Mouse (Mus musculus): ENCODE data around the gene 4930453N24Rik. TPM values are rescaled to one million over a fixed set of nuclear protein-coding genes. Genes with fewer than 3 reads are reported as not detected.
A peak's percentile ranks its signal among the peaks of the same experiment; 100 is the strongest.

Gene 4930453N24Rik
- polyA plus RNA-seq, 1 experiment, result 15.8 TPM

DNA sequence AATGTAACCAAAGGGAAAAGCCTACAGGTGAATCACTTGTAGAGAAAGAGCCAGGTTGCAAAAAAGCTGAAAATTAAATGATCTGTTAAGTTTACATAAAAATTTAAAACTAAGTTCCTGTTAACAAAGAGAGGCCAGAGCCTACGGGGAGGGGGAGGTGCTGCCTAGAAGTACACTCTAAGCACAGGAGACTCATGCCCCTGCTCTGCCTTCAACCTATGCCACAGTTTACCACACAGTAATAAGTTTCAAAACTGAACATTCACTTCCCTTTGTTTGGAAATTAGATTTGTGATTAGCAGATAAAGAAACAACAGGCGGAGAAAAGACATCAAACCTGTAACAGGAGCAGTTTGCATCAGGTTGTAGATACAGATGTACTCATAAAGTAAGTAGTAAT is 23.8 kb upstream of the 4930453N24Rik start:
- peaks cover 3% of the 10 kb centered on the region for H3K79me2 ChIP-seq (ENCODE audit: control insufficient read depth, insufficient read depth)
- no peak for TF ChIP-seq FOSL1 (IDR thresholded peaks at IDR 0.05; ENCODE audit: insufficient read depth, low read length, poor library complexity, severe bottlenecking)
- TF ChIP-seq CTCF (IDR thresholded peaks at IDR 0.05; ENCODE audit: control insufficient read depth, insufficient read depth, insufficient read length), result no peak
- no peaks in the 10 kb centered on the region for H3K36me3 ChIP-seq (ENCODE audit: control insufficient read depth, insufficient read depth)
- no peak overlapping the region for H3ac ChIP-seq (ENCODE audit: control insufficient read depth, insufficient read length, low read depth)
- H3K79me3 ChIP-seq (ENCODE audit: low read depth), result peaks cover 4% of the 10 kb centered on the region
- no peak overlapping the region for H3K4me3 ChIP-seq (ENCODE audit: insufficient read depth, poor library complexity, severe bottlenecking)
- no peaks in the 10 kb centered on the region for H3K27me3 ChIP-seq (ENCODE audit: control insufficient read depth, insufficient read depth, insufficient read length)

- no peaks in the 10 kb centered on the region for H3K79me3 ChIP-seq (ENCODE audit: low read depth)
- TF ChIP-seq MYOD1 (IDR thresholded peaks at IDR 0.05; ENCODE audit: control insufficient read depth, insufficient read length, low read depth) (no peak), MAX (IDR thresholded peaks at IDR 0.05) (no peak), CTCF (IDR thresholded peaks at IDR 0.05; ENCODE audit: control insufficient read depth, insufficient read depth, insufficient read length) (no peak), MYOG (IDR thresholded peaks at IDR 0.05; ENCODE audit: control insufficient read depth, extremely low read depth, insufficient read length) (no peak), USF1 (IDR thresholded peaks at IDR 0.05; ENCODE audit: low read depth) (no peak), FOSL1 (IDR thresholded peaks at IDR 0.05; ENCODE audit: insufficient read depth, low read length, poor library complexity, severe bottlenecking) (no peak), CEBPB (IDR thresholded peaks at IDR 0.05; ENCODE audit: low read depth) (no peak)
- H3K4me3 ChIP-seq (ENCODE audit: insufficient read depth, poor library complexity, severe bottlenecking), result no peak overlapping the region
- H3K36me3 ChIP-seq (ENCODE audit: control insufficient read depth, insufficient read depth), result peaks cover 18% of the 10 kb centered on the region
- H3ac ChIP-seq (ENCODE audit: control insufficient read depth, insufficient read length, low read depth), result no peak overlapping the region
- H3K79me2 ChIP-seq (ENCODE audit: control insufficient read depth, insufficient read depth), result no peaks in the 10 kb centered on the region
- no peaks in the 10 kb centered on the region for H3K27me3 ChIP-seq (ENCODE audit: control insufficient read depth, insufficient read depth, insufficient read length)
Observed at GRCm38 (mm10) chr16:64789706-64790105, 18.7 kb upstream of the 4930453N24Rik start.

DNA sequence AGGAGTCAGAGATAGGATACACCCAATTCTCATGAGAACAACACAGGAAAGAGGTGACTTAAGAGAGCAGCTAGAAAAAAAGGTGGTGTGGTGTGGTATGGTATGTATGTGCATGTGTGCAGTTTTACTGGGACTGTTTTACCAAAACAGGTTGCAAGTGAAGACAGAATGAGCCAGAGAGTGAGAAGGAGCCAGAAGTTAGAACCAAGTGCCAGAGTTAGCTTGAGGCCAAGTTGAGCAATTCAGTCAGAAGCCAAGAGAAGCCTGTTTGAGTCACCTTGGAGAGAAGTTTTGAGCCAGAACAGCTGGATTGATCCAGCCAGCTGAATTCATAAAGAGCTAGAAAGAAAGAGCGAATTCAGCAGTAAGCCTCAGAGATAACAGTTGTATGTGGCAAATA is 4.6 kb upstream of the 4930453N24Rik start:
- H3K36me3 ChIP-seq (ENCODE audit: control insufficient read depth, insufficient read depth), result no peaks in the 10 kb centered on the region
- H3K27me3 ChIP-seq (ENCODE audit: control insufficient read depth, insufficient read depth, insufficient read length), result no peaks in the 10 kb centered on the region
- H3K79me2 ChIP-seq (ENCODE audit: control insufficient read depth, insufficient read depth), result peaks cover 3% of the 10 kb centered on the region
- H3ac ChIP-seq (ENCODE audit: control insufficient read depth, insufficient read length, low read depth), result no peak overlapping the region
- TF ChIP-seq MYOD1 (IDR thresholded peaks at IDR 0.05; ENCODE audit: control insufficient read depth, insufficient read length, low read depth), result no peak
- TF ChIP-seq MAX (IDR thresholded peaks at IDR 0.05), result no peak
- TF ChIP-seq CTCF (IDR thresholded peaks at IDR 0.05; ENCODE audit: control insufficient read depth, insufficient read depth, insufficient read length), result no peak
- TF ChIP-seq FOSL1 (IDR thresholded peaks at IDR 0.05; ENCODE audit: insufficient read depth, low read length, poor library complexity, severe bottlenecking), result no peak
- TF ChIP-seq USF1 (IDR thresholded peaks at IDR 0.05; ENCODE audit: low read depth), result no peak
- TF ChIP-seq CEBPB (IDR thresholded peaks at IDR 0.05; ENCODE audit: low read depth), result no peak
- TF ChIP-seq MYOG (IDR thresholded peaks at IDR 0.05; ENCODE audit: control insufficient read depth, extremely low read depth, insufficient read length), result no peak
- H3K4me3 ChIP-seq (ENCODE audit: insufficient read depth, poor library complexity, severe bottlenecking), result no peak overlapping the region
- peaks cover under 1% of the 10 kb centered on the region for H3K79me3 ChIP-seq (ENCODE audit: low read depth)

DNA sequence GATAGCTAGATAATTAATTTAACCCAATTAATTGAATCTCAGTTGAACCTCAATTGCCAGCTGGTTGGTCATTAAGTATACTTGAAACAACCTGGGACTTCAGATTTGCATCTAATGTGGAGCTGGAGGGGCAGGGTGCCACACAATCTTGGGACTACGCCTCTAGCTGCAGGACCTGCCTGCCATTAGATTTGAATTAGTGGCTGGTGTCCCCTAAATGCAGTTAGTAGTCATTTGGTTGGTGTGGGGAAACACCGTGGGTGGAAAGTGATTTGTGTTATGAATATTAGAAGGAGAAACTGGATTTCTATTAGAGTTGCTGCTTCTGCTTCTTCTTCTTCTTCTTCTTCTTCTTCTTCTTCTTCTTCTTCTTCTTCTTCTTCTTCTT is 464 bp upstream of the 4930453N24Rik start:
- no peak overlapping the region for H3ac ChIP-seq (ENCODE audit: control insufficient read depth, insufficient read length, low read depth)
- no peak for TF ChIP-seq CEBPB (IDR thresholded peaks at IDR 0.05; ENCODE audit: low read depth)
- no peak for TF ChIP-seq CTCF (IDR thresholded peaks at IDR 0.05; ENCODE audit: control insufficient read depth, insufficient read depth, insufficient read length)
- no peak for TF ChIP-seq MYOG (IDR thresholded peaks at IDR 0.05; ENCODE audit: control insufficient read depth, extremely low read depth, insufficient read length)
- no peak for TF ChIP-seq USF1 (IDR thresholded peaks at IDR 0.05; ENCODE audit: low read depth)
- H3K36me3 ChIP-seq (ENCODE audit: control insufficient read depth, insufficient read depth), result peaks cover 23% of the 10 kb centered on the region
- H3K27me3 ChIP-seq (ENCODE audit: control insufficient read depth, insufficient read depth, insufficient read length), result no peaks in the 10 kb centered on the region
- H3K79me3 ChIP-seq (ENCODE audit: low read depth), result peaks cover 22% of the 10 kb centered on the region
- H3K4me3 ChIP-seq (ENCODE audit: insufficient read depth, poor library complexity, severe bottlenecking), result peak overlapping the region; percentile 78
- H3K79me2 ChIP-seq (ENCODE audit: control insufficient read depth, insufficient read depth), result peaks cover 34% of the 10 kb centered on the region

DNA sequence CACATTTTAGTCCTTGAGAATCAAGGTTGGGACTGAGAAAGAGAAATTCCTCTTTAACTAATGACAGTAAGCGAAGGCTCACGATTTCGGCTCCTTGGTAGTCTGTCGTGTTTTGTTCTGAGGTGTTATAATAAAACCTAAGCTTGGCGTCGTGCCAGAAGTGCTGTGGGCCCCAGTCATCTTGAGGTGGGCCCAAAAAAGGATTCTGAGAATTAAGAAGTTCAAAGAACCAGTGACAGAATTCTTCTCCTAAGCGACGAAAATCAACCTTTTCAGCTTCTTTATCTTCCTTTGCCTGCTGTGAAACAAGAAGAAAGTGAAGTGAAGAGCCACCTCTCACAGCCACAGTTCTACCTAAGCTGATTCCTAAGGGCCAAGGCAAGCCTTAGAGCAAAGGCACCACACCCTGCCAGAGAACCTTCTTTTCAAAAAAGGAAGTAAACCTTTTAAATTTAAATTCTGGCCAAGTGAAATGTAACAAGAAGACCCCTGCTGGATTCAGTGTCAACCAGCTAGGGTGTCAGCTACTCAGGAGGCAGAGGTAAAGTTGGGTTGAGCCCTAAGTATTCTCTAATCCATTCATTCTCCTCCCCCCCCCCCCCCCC is 4.2 kb downstream of the 4930453N24Rik start:
- Histone ChIP-seq H3ac (ENCODE audit: control insufficient read depth, insufficient read length, low read depth) (no peak overlapping the region), H3K79me3 (ENCODE audit: low read depth) (peaks cover 22% of the 10 kb centered on the region), H3K36me3 (ENCODE audit: control insufficient read depth, insufficient read depth) (peaks cover 55% of the 10 kb centered on the region), H3K27me3 (ENCODE audit: control insufficient read depth, insufficient read depth, insufficient read length) (no peaks in the 10 kb centered on the region), H3K79me2 (ENCODE audit: control insufficient read depth, insufficient read depth) (peaks cover 34% of the 10 kb centered on the region), H3K4me3 (ENCODE audit: insufficient read depth, poor library complexity, severe bottlenecking) (no peak overlapping the region)
- TF ChIP-seq MAX (IDR thresholded peaks at IDR 0.05) (no peak), FOSL1 (IDR thresholded peaks at IDR 0.05; ENCODE audit: insufficient read depth, low read length, poor library complexity, severe bottlenecking) (no peak), CTCF (IDR thresholded peaks at IDR 0.05; ENCODE audit: control insufficient read depth, insufficient read depth, insufficient read length) (no peak), MYOG (IDR thresholded peaks at IDR 0.05; ENCODE audit: control insufficient read depth, extremely low read depth, insufficient read length) (no peak), USF1 (IDR thresholded peaks at IDR 0.05; ENCODE audit: low read depth) (no peak), CEBPB (IDR thresholded peaks at IDR 0.05; ENCODE audit: low read depth) (no peak), MYOD1 (IDR thresholded peaks at IDR 0.05; ENCODE audit: control insufficient read depth, insufficient read length, low read depth) (no peak)

GRCm38 (mm10) chr16:64759245-64759626 is 11.7 kb downstream of the 4930453N24Rik start:
- Histone ChIP-seq H3ac (ENCODE audit: control insufficient read depth, insufficient read length, low read depth) (no peak overlapping the region), H3K36me3 (ENCODE audit: control insufficient read depth, insufficient read depth) (peaks cover 12% of the 10 kb centered on the region), H3K4me3 (ENCODE audit: insufficient read depth, poor library complexity, severe bottlenecking) (no peak overlapping the region), H3K79me2 (ENCODE audit: control insufficient read depth, insufficient read depth) (no peaks in the 10 kb centered on the region), H3K79me3 (ENCODE audit: low read depth) (no peaks in the 10 kb centered on the region), H3K27me3 (ENCODE audit: control insufficient read depth, insufficient read depth, insufficient read length) (no peaks in the 10 kb centered on the region)
- TF ChIP-seq FOSL1 (IDR thresholded peaks at IDR 0.05; ENCODE audit: insufficient read depth, low read length, poor library complexity, severe bottlenecking), result no peak
- TF ChIP-seq MYOD1 (IDR thresholded peaks at IDR 0.05; ENCODE audit: control insufficient read depth, insufficient read length, low read depth), result no peak
- no peak for TF ChIP-seq CEBPB (IDR thresholded peaks at IDR 0.05; ENCODE audit: low read depth)
- TF ChIP-seq MAX (IDR thresholded peaks at IDR 0.05), result no peak
- TF ChIP-seq USF1 (IDR thresholded peaks at IDR 0.05; ENCODE audit: low read depth), result no peak
- TF ChIP-seq CTCF (IDR thresholded peaks at IDR 0.05; ENCODE audit: control insufficient read depth, insufficient read depth, insufficient read length), result no peak
- TF ChIP-seq MYOG (IDR thresholded peaks at IDR 0.05; ENCODE audit: control insufficient read depth, extremely low read depth, insufficient read length), result no peak
